Mouse (Mus musculus) stomach, postnatal 0 days (tissue): ENCODE data around the gene Rbm28.

Experiments used
- CTCF ChIP-seq: IDR thresholded peaks from 2 replicates; pipeline ENCODE4 v1.5.1; 2016; ENCODE audit warnings: antibody characterized with exemption, low read depth, mild to moderate bottlenecking, moderate library complexity
- EP300 ChIP-seq: optimal IDR thresholded peaks from 2 replicates; pipeline ENCODE3; 2016; ENCODE audit warnings: antibody characterized with exemption

GRCm38 (mm10) chr6:29099536-29100170 is 65.2 kb downstream of the Rbm28 start:
- no peak for TF ChIP-seq CTCF
- no peak for TF ChIP-seq EP300
